Mouse (Mus musculus) E14TG2a.4 (cell line): ENCODE data around the gene Lpar5.

Source experiments
- CTCF ChIP-seq: conservative IDR thresholded peaks from 2 replicates; pipeline ENCODE4 v1.5.1; 2014; ENCODE audit warnings: low read length
- NANOG ChIP-seq: IDR thresholded peaks from 2 replicates; pipeline ENCODE4 v1.6.1; 2014; ENCODE audit warnings: borderline replicate concordance, low read length, mixed read lengths
- POU5F1 ChIP-seq: IDR thresholded peaks from 2 replicates; pipeline ENCODE4 v1.6.1; 2014; ENCODE audit warnings: low read length, borderline replicate concordance

DNA sequence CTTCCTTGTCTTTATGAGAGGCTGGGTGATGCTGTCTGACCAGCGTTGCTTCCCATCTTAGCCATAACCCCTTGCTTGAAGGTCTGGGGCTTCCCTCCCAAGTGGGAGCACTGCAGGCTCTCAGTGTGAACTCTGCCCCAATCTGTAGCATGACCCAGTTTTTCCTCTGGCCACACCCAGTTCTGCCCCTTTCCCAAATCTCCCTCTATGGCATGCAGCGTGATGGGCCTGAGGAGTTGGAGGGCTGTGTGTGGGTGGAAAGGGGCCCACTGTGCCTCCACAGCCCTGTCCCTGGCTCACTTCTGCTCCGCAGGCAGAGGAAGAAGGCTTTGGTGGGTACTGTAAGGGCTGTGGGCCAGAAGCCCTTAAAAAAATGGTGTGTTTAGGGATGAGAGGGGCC, 30.8 kb downstream of the Lpar5 start:
- TF ChIP-seq CTCF (no peak), POU5F1 (no peak), NANOG (no peak)
